Mouse (Mus musculus): ENCODE data around the gene Lce1g.

Lce1g gene

GRCm38 (mm10) chr3:92752238-92752637 is at the start of gene Lce1g:
Gene Lce1g, minus strand, starts transcription at chr3:92752338.
- DNase-seq = no peak

- DNase-seq = no peak
Measured at GRCm38 (mm10) chr3:92790414-92790813, 38.3 kb upstream of the Lce1g start, which contains the start of gene Lce1j. Gene Lce1j, minus strand, starts transcription at chr3:92790514.

- no peak for DNase-seq
Measured at GRCm38 (mm10) chr3:92778799-92779198, 26.7 kb upstream of the Lce1g start, which contains the start of gene Lce1i. Gene Lce1i, minus strand, starts transcription at chr3:92778899.

- no peak for DNase-seq
Measured at GRCm38 (mm10) chr3:92771573-92771972, 19.4 kb upstream of the Lce1g start.

- no peak for DNase-seq
Measured at GRCm38 (mm10) chr3:92764965-92765364, 12.8 kb upstream of the Lce1g start, which contains the start of gene Lce1h. Gene Lce1h, minus strand, starts transcription at chr3:92765065.

- no peak for DNase-seq
Measured at GRCm38 (mm10) chr3:92753197-92753596, 1.1 kb upstream of the Lce1g start.

- no peak for DNase-seq
Measured at GRCm38 (mm10) chr3:92738996-92739395, 13.1 kb downstream of the Lce1g start, which contains the start of gene Gm38119. Gene Gm38119, minus strand, starts transcription at chr3:92739096.

- no peak for DNase-seq
Measured at GRCm38 (mm10) chr3:92722631-92723030, 29.5 kb downstream of the Lce1g start.

- DNase-seq = no peak
Measured at GRCm38 (mm10) chr3:92720250-92720649, 31.9 kb downstream of the Lce1g start, which contains the start of gene Lce1f. Gene Lce1f, minus strand, starts transcription at chr3:92720350.

GRCm38 (mm10) chr3:92715122-92715521 is 37.0 kb downstream of the Lce1g start:
- DNase-seq = no peak

- no peak for DNase-seq
Measured at GRCm38 (mm10) chr3:92708974-92709373, 43.2 kb downstream of the Lce1g start, which contains the start of gene Lce1e. Gene Lce1e, minus strand, starts transcription at chr3:92709074.
